Mouse (Mus musculus) forebrain, postnatal 0 days (tissue): ENCODE results near the gene Stk32c. TPM values are rescaled to one million over a fixed set of nuclear protein-coding genes. Genes with fewer than 3 reads are reported as not detected.
A peak's percentile ranks its signal among the peaks of the same experiment; 100 is the strongest.

ENCODE experiments used
- ATAC-seq: fragments of 200-750 bp; cut with Nextera tagmentation; 2 replicates; pipeline ENCODE4 v1.8.0; 2017; ENCODE audit warnings: mild to moderate bottlenecking, moderate library complexity
- DNase-seq: peaks from one replicate; pipeline ENCODE4 v3.0.0-alpha.2; 2015
- H3K27ac ChIP-seq: fragments of 300-500 bp; sonication (generic); 2 replicates; pipeline ENCODE4 v1.5.1; 2014; ENCODE audit warnings: low read depth, mild to moderate bottlenecking, antibody characterized with exemption, low read length, moderate library complexity, mixed read lengths
- H3K27me3 ChIP-seq: fragments of 300-500 bp; sonication (generic); 2 replicates; pipeline ENCODE4 v1.6.1; 2014; ENCODE audit warnings: mild to moderate bottlenecking, low read length, mixed read lengths; ENCODE audit not compliant: insufficient read depth
- H3K36me3 ChIP-seq: fragments of 300-500 bp; sonication (generic); 2 replicates; pipeline ENCODE4 v1.6.1; 2014; ENCODE audit warnings: mild to moderate bottlenecking, moderate library complexity; ENCODE audit not compliant: insufficient read depth
- H3K4me1 ChIP-seq: fragments of 300-500 bp; sonication (generic); 2 replicates; pipeline ENCODE4 v1.6.1; 2014; ENCODE audit warnings: antibody characterized with exemption; ENCODE audit not compliant: insufficient read depth
- H3K4me2 ChIP-seq: fragments of 300-500 bp; sonication (generic); 2 replicates; pipeline ENCODE4 v1.6.1; 2014; ENCODE audit warnings: low read depth, mild to moderate bottlenecking, moderate library complexity
- H3K4me3 ChIP-seq: fragments of 300-500 bp; sonication (generic); 2 replicates; pipeline ENCODE4 v1.5.1; 2014; ENCODE audit warnings: low read depth, low read length, mixed read lengths
- H3K9ac ChIP-seq: fragments of 300-500 bp; sonication (generic); 2 replicates; pipeline ENCODE4 v1.6.1; 2014; ENCODE audit warnings: mild to moderate bottlenecking
- H3K9me3 ChIP-seq: fragments of 300-500 bp; sonication (generic); 2 replicates; pipeline ENCODE4 v1.6.1; 2016; ENCODE audit warnings: low read length
- CTCF ChIP-seq: sonication (generic); IDR thresholded peaks from 2 replicates; pipeline ENCODE4 v1.5.1; 2016; ENCODE audit warnings: antibody characterized with exemption, control low read depth, low read depth
- WGBS: fragments of 180-500 bp; shearing (Covaris S2); extraction: QIAGEN DNeasy Blood & Tissue Kit; methylation state at CpG from one replicate; pipeline ENCODE4 v1.1.7; 2014; 5-methylcytosine and 5-hydroxymethylcytosine counted together
- polyA plus RNA-seq: library from polyadenylated mRNA; unstranded; fragments of >200 nt; fragmentation: Nextera tagmentation; extraction: Ambion mirVana; gene quantifications from 2 replicates; pipeline ENCODE4 v1.2.1, GENCODE M21; 2015
- total RNA-seq: library from RNA; depleted of rRNA; stranded (reverse); fragments of >200 nt; gene quantifications from 2 replicates; pipeline ENCODE4 v1.2.3, GENCODE M21; 2014

Gene Stk32c
- total and polyA plus RNA-seq, 2 experiments from 2014 or later, result 2.8 to 30.7 TPM

- Histone ChIP-seq H3K4me2 (no peak overlapping the region), H3K4me3 (no peak overlapping the region), H3K27ac (no peak overlapping the region), H3K36me3 (no peaks in the 10 kb centered on the region), H3K27me3 (no peaks in the 10 kb centered on the region), H3K9ac (no peak overlapping the region), H3K9me3 (no peaks in the 10 kb centered on the region), H3K4me1 (peaks cover 7% of the 10 kb centered on the region; the same call in 1 of the 2 replicates)
- ATAC-seq, result 0 out of 2 replicates have a peak, but pooled peaks have one; percentile 21
- no peak for DNase-seq
- TF ChIP-seq CTCF, result no peak
- 51% methylated on average over 8 of the region's 8 CpGs for WGBS
These were observed 81.6 kb downstream of the Stk32c start for GRCm38 (mm10) chr7:139131538-139131937.

- Histone ChIP-seq H3K4me1 (peaks cover 7% of the 10 kb centered on the region; the same call in 1 of the 2 replicates), H3K4me2 (no peak overlapping the region), H3K9me3 (no peaks in the 10 kb centered on the region), H3K27ac (peak overlapping the region; percentile 9; the same call in 1 of the 2 replicates), H3K4me3 (no peak overlapping the region), H3K36me3 (no peaks in the 10 kb centered on the region), H3K27me3 (no peaks in the 10 kb centered on the region), H3K9ac (no peak overlapping the region)
- peak; percentile 50; the same call in 1 of the 2 replicates for ATAC-seq
- no peak for DNase-seq
- WGBS, result 45% methylated on average over 6 of the region's 6 CpGs
- TF ChIP-seq CTCF, result no peak
These were observed 82.7 kb downstream of the Stk32c start for GRCm38 (mm10) chr7:139130361-139130760.

- no peak overlapping the region for H3K4me2 ChIP-seq
- WGBS, result 84% methylated on average over 4 of the region's 4 CpGs
- H3K36me3 ChIP-seq, result no peaks in the 10 kb centered on the region
- H3K4me3 ChIP-seq, result no peak overlapping the region
- no peak overlapping the region for H3K9ac ChIP-seq
- H3K4me1 ChIP-seq, result peaks cover 7% of the 10 kb centered on the region; the same call in 1 of the 2 replicates
- TF ChIP-seq CTCF, result no peak
- H3K27ac ChIP-seq, result no peak overlapping the region
- H3K27me3 ChIP-seq, result no peaks in the 10 kb centered on the region
- no peaks in the 10 kb centered on the region for H3K9me3 ChIP-seq
- DNase-seq, result no peak
- no peak for ATAC-seq
These were observed 84.1 kb downstream of the Stk32c start for GRCm38 (mm10) chr7:139128994-139129393.

- H3K9me3 ChIP-seq, result no peaks in the 10 kb centered on the region
- peak; percentile 70 for ATAC-seq
- no peak overlapping the region for H3K4me2 ChIP-seq
- 44% methylated on average over 7 of the region's 7 CpGs for WGBS
- peaks cover 7% of the 10 kb centered on the region; the same call in 1 of the 2 replicates for H3K4me1 ChIP-seq
- peak; percentile 52 for DNase-seq
- H3K27me3 ChIP-seq, result no peaks in the 10 kb centered on the region
- no peak overlapping the region for H3K27ac ChIP-seq
- no peak for TF ChIP-seq CTCF
- no peaks in the 10 kb centered on the region for H3K36me3 ChIP-seq
- H3K4me3 ChIP-seq, result no peak overlapping the region
- H3K9ac ChIP-seq, result no peak overlapping the region
These were observed 86.6 kb downstream of the Stk32c start for GRCm38 (mm10) chr7:139126549-139126948.

GRCm38 (mm10) chr7:139125881-139126280 lies 87.2 kb downstream of the Stk32c start:
- Histone ChIP-seq H3K36me3 (no peaks in the 10 kb centered on the region), H3K4me1 (peaks cover 7% of the 10 kb centered on the region; the same call in 1 of the 2 replicates), H3K27ac (no peak overlapping the region), H3K4me2 (no peak overlapping the region), H3K27me3 (no peaks in the 10 kb centered on the region), H3K9me3 (no peaks in the 10 kb centered on the region), H3K4me3 (no peak overlapping the region), H3K9ac (no peak overlapping the region)
- TF ChIP-seq CTCF, result no peak
- ATAC-seq, result no peak
- 90% methylated on average over 4 of the region's 4 CpGs for WGBS
- no peak for DNase-seq

GRCm38 (mm10) chr7:139119775-139120153 lies 93.3 kb downstream of the Stk32c start:
- H3K36me3 ChIP-seq, result no peaks in the 10 kb centered on the region; the same call in 1 of the 2 replicates
- peak; percentile 16 for ATAC-seq
- H3K4me3 ChIP-seq, result no peak overlapping the region
- no peak for TF ChIP-seq CTCF
- H3K9ac ChIP-seq, result no peak overlapping the region
- no peak overlapping the region for H3K4me2 ChIP-seq
- DNase-seq, result no peak
- no peaks in the 10 kb centered on the region for H3K9me3 ChIP-seq
- H3K27me3 ChIP-seq, result no peaks in the 10 kb centered on the region
- 70% methylated on average over 2 of the region's 2 CpGs for WGBS
- no peak overlapping the region for H3K27ac ChIP-seq
- H3K4me1 ChIP-seq, result no peaks in the 10 kb centered on the region

GRCm38 (mm10) chr7:139119152-139119774 lies 93.8 kb downstream of the Stk32c start:
- Histone ChIP-seq H3K9me3 (no peaks in the 10 kb centered on the region), H3K27ac (no peak overlapping the region), H3K36me3 (no peaks in the 10 kb centered on the region; the same call in 1 of the 2 replicates), H3K4me3 (no peak overlapping the region), H3K27me3 (no peaks in the 10 kb centered on the region), H3K4me1 (no peaks in the 10 kb centered on the region), H3K9ac (no peak overlapping the region), H3K4me2 (no peak overlapping the region)
- 41% methylated on average over 13 of the region's 13 CpGs for WGBS
- ATAC-seq (peak; percentile 87), DNase-seq (peak; percentile 91)
- TF ChIP-seq CTCF, result peak; percentile 96
